ENCODE assay signal across 1 mouse cellular context in genomic region chr10:43481179-43481578, GRCm38 (mm10).
TF ChIP-seq lines count a peak whose summit lies in the region.

No protein-coding gene starts in this region.

TF ChIP-seq in MEL, 35 proteins besides CTCF, POLR2A, EP300 and RAD21 (continued from another document):
- no peak for TF ChIP-seq POLR2AphosphoS5 (IDR thresholded peaks at IDR 0.05; ENCODE audit: borderline replicate concordance, low read depth, low read length)
- no peak for TF ChIP-seq HCFC1 (IDR thresholded peaks at IDR 0.05; ENCODE audit: low read depth, low read length)
- no peak for TF ChIP-seq ETS1 (IDR thresholded peaks at IDR 0.05; ENCODE audit: low read depth, low read length)
- no peak for TF ChIP-seq NELFE (IDR thresholded peaks at IDR 0.05; ENCODE audit: low read depth, low read length)
- TF ChIP-seq MYC (IDR thresholded peaks at IDR 0.05; ENCODE audit: low read depth, low read length) = no peak
- TF ChIP-seq MAFK (IDR thresholded peaks at IDR 0.05; ENCODE audit: borderline replicate concordance, low read depth, low read length) = no peak
